Mouse (Mus musculus) stomach, embryonic 14.5 days (tissue): ENCODE results near the gene Rab30. TPM values are rescaled to one million over a fixed set of nuclear protein-coding genes. Genes with fewer than 3 reads are reported as not detected.

ENCODE experiments used
- ATAC-seq: fragments of 200-750 bp; cut with Nextera tagmentation; 2 replicates; pipeline ENCODE4 v1.8.0; 2017; ENCODE audit warnings: low read depth, moderate TSS enrichment; ENCODE audit not compliant: insufficient number of reproducible peaks, insufficient read depth, low FRiP score
- H3K27ac ChIP-seq: fragments of 300-500 bp; sonication (generic); 2 replicates; pipeline ENCODE4 v1.5.1; 2014; ENCODE audit warnings: mild to moderate bottlenecking, low read length, moderate library complexity, mixed read lengths
- H3K27me3 ChIP-seq: fragments of 300-500 bp; sonication (generic); 2 replicates; pipeline ENCODE4 v1.6.1; 2014; ENCODE audit warnings: low read length, control low read depth, mixed read lengths; ENCODE audit not compliant: control insufficient read depth, insufficient read depth
- H3K36me3 ChIP-seq: fragments of 300-500 bp; sonication (generic); 2 replicates; pipeline ENCODE4 v1.6.1; 2014; ENCODE audit warnings: mild to moderate bottlenecking, control low read depth, low read length, moderate library complexity, mixed read lengths; ENCODE audit not compliant: control insufficient read depth, insufficient read depth
- H3K4me1 ChIP-seq: fragments of 300-500 bp; sonication (generic); 2 replicates; pipeline ENCODE4 v1.6.1; 2014; ENCODE audit warnings: low read length, control low read depth, mixed read lengths; ENCODE audit not compliant: control insufficient read depth, insufficient read depth
- H3K4me2 ChIP-seq: fragments of 300-500 bp; sonication (generic); replicated peaks from 2 replicates; pipeline ENCODE4 v1.6.1; 2014; ENCODE audit warnings: low read depth, low read length, control low read depth
- H3K4me3 ChIP-seq: fragments of 300-500 bp; sonication (generic); 2 replicates; pipeline ENCODE4 v1.5.1; 2014; ENCODE audit warnings: low read depth, low read length, control low read depth
- H3K9ac ChIP-seq: fragments of 300-500 bp; sonication (generic); replicated peaks from 2 replicates; pipeline ENCODE4 v1.6.1; 2014; ENCODE audit warnings: low read depth, mild to moderate bottlenecking, control low read depth, low read length, moderate library complexity, mixed read lengths
- H3K9me3 ChIP-seq: fragments of 300-500 bp; sonication (generic); 2 replicates; pipeline ENCODE4 v1.6.1; 2016; ENCODE audit warnings: low read depth, low read length, control low read depth; ENCODE audit not compliant: control insufficient read depth
- WGBS: fragments of 180-500 bp; shearing (Covaris S2); extraction: QIAGEN DNeasy Blood & Tissue Kit; methylation state at CpG from one replicate; pipeline ENCODE4 v1.1.7; 2014; 5-methylcytosine and 5-hydroxymethylcytosine counted together
- polyA plus RNA-seq: library from polyadenylated mRNA; unstranded; fragments of >200 nt; fragmentation: Nextera tagmentation; extraction: Ambion mirVana; gene quantifications from 2 replicates; pipeline ENCODE4 v1.2.1, GENCODE M21; 2014

Rab30 gene
- polyA plus RNA-seq, 1 experiment from 2014 or later, result 31.8 TPM

DNA sequence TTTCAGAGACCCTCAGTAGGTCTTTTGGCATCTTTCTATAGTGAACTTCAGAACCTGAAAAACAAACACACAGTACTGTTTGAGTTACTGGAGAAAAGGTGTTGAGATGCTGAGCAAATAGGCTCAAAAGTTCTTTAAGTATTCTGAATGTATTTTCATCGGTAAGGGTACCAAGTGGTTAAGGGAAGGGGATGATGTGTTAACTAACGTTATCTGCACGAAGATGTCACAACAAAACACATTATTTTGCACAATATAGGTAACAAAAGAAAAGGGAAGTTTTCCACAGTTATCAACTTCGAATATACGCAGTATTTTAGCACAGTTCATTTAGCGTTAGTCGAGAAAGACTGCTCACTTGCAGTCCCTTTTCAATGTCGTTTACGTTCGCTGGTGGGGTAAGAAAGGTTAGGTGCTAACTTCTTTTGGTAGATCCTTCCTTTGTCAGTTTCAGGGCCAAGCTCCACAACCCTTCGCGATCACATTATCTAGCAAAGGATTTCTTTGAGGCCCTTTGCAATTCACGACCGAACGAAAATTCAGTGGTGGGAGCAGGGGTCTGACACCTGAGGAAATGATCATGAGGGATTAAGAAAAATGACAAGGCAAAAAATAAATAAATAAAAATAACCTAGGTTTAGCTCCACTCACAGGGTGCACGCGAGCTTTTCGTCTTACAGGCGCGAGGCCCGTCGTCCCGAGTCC lies 840 bp upstream of the Rab30 start:
- 3% methylated on average over 23 of the region's 23 CpGs for WGBS
- H3K4me1 ChIP-seq, result peaks cover 17% of the 10 kb centered on the region; the same call in 1 of the 2 replicates
- H3K4me2 ChIP-seq, result peak overlapping the region; percentile 74
- H3K27ac ChIP-seq, result peak overlapping the region; percentile 88
- no peaks in the 10 kb centered on the region for H3K9me3 ChIP-seq
- peak overlapping the region; percentile 76 for H3K4me3 ChIP-seq
- peak overlapping the region; percentile 93 for H3K9ac ChIP-seq
- no peak for ATAC-seq
- no peaks in the 10 kb centered on the region for H3K27me3 ChIP-seq
- H3K36me3 ChIP-seq, result peaks cover 25% of the 10 kb centered on the region

DNA sequence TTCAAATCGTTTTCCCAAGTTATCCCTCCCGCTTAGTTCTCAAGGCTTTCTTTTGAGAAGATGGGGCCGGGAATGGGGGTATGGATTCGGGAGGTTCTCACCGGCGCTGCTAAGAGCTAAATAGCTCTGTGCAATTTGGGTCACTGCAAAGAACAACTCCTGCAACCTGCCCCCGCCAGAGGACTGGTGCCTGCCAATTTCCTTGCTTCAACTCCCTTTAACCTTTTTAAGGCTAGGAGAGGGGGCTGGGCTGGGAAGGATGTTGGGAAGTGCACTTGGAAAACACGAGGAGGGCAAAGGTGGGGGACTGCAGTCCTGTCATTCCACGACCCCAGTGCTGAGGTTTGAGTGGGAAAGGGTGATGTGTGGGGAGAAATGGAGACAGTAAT lies 452 bp downstream of the Rab30 start:
- Histone ChIP-seq H3K9me3 (no peaks in the 10 kb centered on the region), H3K4me1 (peaks cover 17% of the 10 kb centered on the region; the same call in 1 of the 2 replicates), H3K4me3 (peak overlapping the region; percentile 76), H3K27ac (peak overlapping the region; percentile 64), H3K36me3 (peaks cover 17% of the 10 kb centered on the region; the same call in 1 of the 2 replicates), H3K27me3 (no peaks in the 10 kb centered on the region), H3K9ac (peak overlapping the region; percentile 34), H3K4me2 (peak overlapping the region; percentile 58)
- WGBS, result under 1% methylated on average over 9 of the region's 9 CpGs
- ATAC-seq, result peak; percentile 7; the same call in 1 of the 2 replicates

DNA sequence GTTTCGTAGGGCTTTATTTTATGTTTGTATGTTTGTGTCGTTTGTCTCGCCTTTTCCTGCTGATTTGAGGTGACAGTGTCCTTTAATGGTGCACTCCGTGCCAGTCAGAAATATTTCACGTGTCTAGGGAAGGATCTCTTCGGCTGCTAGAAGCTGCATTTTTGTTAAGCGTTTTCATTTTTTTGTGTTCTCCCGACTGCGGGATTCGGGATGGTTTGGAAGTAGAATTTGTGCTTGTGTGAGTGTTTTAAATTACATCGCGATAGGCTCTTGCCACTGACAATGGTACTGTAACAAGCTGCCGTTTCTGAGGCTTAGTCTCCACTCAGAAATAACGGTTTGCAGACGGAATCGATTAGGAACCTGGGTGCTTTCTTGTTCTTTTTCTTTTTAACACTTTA lies 938 bp downstream of the Rab30 start:
- no peak for ATAC-seq
- peak overlapping the region; percentile 58 for H3K4me2 ChIP-seq
- peaks cover 15% of the 10 kb centered on the region; the same call in 1 of the 2 replicates for H3K36me3 ChIP-seq
- H3K4me3 ChIP-seq, result peak overlapping the region; percentile 76
- 1% methylated on average over 16 of the region's 16 CpGs for WGBS
- H3K27me3 ChIP-seq, result no peaks in the 10 kb centered on the region
- no peaks in the 10 kb centered on the region for H3K9me3 ChIP-seq
- peaks cover 17% of the 10 kb centered on the region; the same call in 1 of the 2 replicates for H3K4me1 ChIP-seq
- H3K27ac ChIP-seq, result peak overlapping the region; percentile 64; the same call in 1 of the 2 replicates
- H3K9ac ChIP-seq, result peak overlapping the region; percentile 34

DNA sequence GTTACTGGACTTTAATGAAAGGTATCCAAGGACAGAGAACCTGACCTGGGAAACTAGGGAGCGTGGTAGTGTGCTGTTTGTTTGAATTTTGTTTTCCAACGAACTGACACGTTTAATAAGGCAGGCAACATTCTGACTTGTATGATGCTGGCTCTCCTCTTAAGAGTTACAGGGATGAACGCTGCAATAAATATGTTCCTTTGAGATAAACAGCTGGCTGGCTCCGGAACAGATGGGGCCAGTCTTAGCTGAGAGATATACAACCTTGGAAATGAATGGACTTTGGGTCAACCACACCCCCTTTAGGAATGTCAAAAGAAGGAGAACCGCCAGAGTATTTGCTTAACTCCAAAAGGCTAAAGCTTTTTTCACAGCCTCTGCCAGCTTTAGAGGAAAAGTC lies 1.4 kb downstream of the Rab30 start:
- no peak for ATAC-seq
- WGBS, result 0% methylated on average over 6 of the region's 6 CpGs
- Histone ChIP-seq H3K4me1 (peaks cover 17% of the 10 kb centered on the region; the same call in 1 of the 2 replicates), H3K27me3 (no peaks in the 10 kb centered on the region), H3K27ac (peak overlapping the region; percentile 64; the same call in 1 of the 2 replicates), H3K4me2 (peak overlapping the region; percentile 58), H3K9me3 (no peaks in the 10 kb centered on the region), H3K4me3 (peak overlapping the region; percentile 76), H3K9ac (no peak overlapping the region), H3K36me3 (peaks cover 11% of the 10 kb centered on the region; the same call in 1 of the 2 replicates)

DNA sequence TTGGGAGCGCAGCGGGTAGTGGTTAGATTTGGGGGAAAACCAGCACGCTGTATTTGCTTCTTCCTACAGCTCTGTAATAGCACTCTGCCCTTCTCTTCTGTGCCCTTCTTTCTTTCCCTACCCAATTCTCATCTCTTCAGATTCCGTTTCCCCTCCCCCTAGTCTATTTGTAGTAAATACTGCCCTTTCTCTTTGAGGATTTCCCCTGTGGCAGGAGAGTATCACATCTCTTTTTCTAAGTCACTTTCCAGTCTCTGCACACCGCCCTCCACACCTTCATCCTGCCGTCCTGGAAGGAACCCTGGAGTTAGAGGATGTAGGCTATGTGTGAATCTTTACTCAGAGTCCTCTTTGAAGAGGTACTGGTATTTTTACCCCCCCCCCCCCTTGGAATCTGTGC lies 1.9 kb downstream of the Rab30 start:
- H3K36me3 ChIP-seq, result peaks cover 6% of the 10 kb centered on the region; the same call in 1 of the 2 replicates
- H3K27me3 ChIP-seq, result no peaks in the 10 kb centered on the region
- H3K27ac ChIP-seq, result no peak overlapping the region; the same call in 1 of the 2 replicates
- peak overlapping the region; percentile 15; the same call in 1 of the 2 replicates for H3K9ac ChIP-seq
- H3K4me3 ChIP-seq, result peak overlapping the region; percentile 76
- peaks cover 17% of the 10 kb centered on the region; the same call in 1 of the 2 replicates for H3K4me1 ChIP-seq
- H3K4me2 ChIP-seq, result peak overlapping the region; percentile 58
- no peak for ATAC-seq
- H3K9me3 ChIP-seq, result no peaks in the 10 kb centered on the region
- WGBS, result 9% methylated on average over 6 of the region's 6 CpGs

DNA sequence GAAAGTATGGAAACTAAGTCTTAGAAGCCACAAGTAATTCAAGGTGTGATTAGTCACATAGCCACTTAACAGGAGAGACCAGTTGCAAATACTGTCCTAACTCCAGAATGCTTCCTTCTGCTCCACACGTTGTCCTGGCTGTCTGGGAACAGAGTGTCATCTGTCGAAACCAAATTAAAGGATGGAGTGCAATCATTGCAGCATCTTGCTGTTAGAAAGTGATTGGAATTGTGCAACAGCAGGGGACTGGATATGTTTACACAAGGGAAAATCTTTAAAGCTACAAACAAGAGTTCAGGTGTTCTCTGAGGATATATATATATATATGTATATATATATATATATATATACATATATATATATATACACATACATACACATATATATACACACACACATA lies 9.0 kb downstream of the Rab30 start:
- Histone ChIP-seq H3K27me3 (no peaks in the 10 kb centered on the region), H3K9ac (no peak overlapping the region), H3K4me1 (no peaks in the 10 kb centered on the region), H3K36me3 (no peaks in the 10 kb centered on the region), H3K9me3 (no peaks in the 10 kb centered on the region), H3K27ac (no peak overlapping the region), H3K4me2 (no peak overlapping the region), H3K4me3 (no peak overlapping the region)
- no peak for ATAC-seq
- WGBS, result 67% methylated on average over 2 of the region's 2 CpGs

DNA sequence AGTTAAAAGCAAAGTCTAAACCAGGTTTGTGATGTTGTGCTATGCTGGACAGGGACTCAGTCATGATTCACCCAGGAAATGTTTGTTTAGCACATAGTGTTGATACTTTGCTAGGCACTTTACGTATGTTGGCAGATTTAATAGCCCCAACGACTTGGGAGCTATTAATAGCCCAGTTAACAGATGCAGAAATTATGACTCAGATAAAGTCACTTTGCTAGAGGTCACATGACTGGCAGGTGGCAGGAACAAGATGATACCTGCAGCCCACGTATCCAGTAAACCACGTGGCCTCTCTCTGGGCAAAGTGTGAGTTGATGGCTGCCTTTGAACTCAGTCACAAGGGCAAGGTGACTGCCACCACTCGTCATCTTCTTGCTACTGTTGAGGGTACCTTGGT lies 16.7 kb downstream of the Rab30 start:
- 77% methylated on average over 5 of the region's 5 CpGs for WGBS
- H3K36me3 ChIP-seq, result no peaks in the 10 kb centered on the region
- H3K9me3 ChIP-seq, result no peaks in the 10 kb centered on the region
- H3K4me1 ChIP-seq, result no peaks in the 10 kb centered on the region
- H3K9ac ChIP-seq, result no peak overlapping the region
- H3K27ac ChIP-seq, result no peak overlapping the region
- no peak overlapping the region for H3K4me3 ChIP-seq
- no peak overlapping the region for H3K4me2 ChIP-seq
- no peak for ATAC-seq
- H3K27me3 ChIP-seq, result no peaks in the 10 kb centered on the region

DNA sequence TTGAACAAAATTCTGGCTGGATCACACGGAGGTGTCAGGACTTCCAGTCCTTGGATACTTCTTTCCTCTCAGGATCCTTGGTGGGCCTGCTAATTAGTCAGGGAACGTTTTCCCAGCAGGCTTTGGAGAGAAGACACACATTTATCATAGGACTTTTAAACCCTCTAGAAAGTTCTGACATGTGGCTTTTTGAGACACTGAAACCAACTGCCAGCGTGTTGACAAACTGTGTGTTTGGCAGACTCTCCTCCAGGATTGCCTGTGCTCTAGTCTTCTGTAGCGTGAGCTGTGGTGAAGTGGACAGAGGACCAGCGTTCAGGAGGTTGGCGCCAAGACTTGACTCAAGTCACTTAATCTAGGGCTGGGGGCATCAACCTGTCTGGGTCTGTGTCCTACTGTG lies 19.2 kb downstream of the Rab30 start:
- H3K27me3 ChIP-seq, result no peaks in the 10 kb centered on the region
- H3K9ac ChIP-seq, result no peak overlapping the region
- 84% methylated on average over 6 of the region's 6 CpGs for WGBS
- no peak for ATAC-seq
- no peak overlapping the region for H3K4me3 ChIP-seq
- no peaks in the 10 kb centered on the region for H3K9me3 ChIP-seq
- no peaks in the 10 kb centered on the region for H3K36me3 ChIP-seq
- H3K4me1 ChIP-seq, result no peaks in the 10 kb centered on the region
- no peak overlapping the region for H3K4me2 ChIP-seq
- H3K27ac ChIP-seq, result no peak overlapping the region
